Mouse (Mus musculus): ENCODE measurements around the gene Tmem108. TPM values are rescaled to one million over a fixed set of nuclear protein-coding genes. Genes with fewer than 3 reads are reported as not detected.
A peak's percentile ranks its signal among the peaks of the same experiment; 100 is the strongest.

Tmem108 gene
- polyA plus RNA-seq, 1 experiment from 2014 or later: 101 TPM

- WGBS: 94% methylated on average over 1 of the region's 1 CpGs
- H3K36me3 ChIP-seq: peaks cover 14% of the 10 kb centered on the region
- peaks cover 30% of the 10 kb centered on the region for H3K4me1 ChIP-seq
- no peak overlapping the region for H3K27ac ChIP-seq
- H3K27me3 ChIP-seq (ENCODE audit: insufficient read depth, poor library complexity, severe bottlenecking): no peaks in the 10 kb centered on the region
- H3K9me3 ChIP-seq: no peaks in the 10 kb centered on the region
- no peak overlapping the region for H3K4me3 ChIP-seq
- DNase-seq (ENCODE audit: low spot score): no peak
These were observed 257.0 kb downstream of the Tmem108 start for GRCm38 (mm10) chr9:103504646-103505045.

- peaks cover 23% of the 10 kb centered on the region for H3K36me3 ChIP-seq
- no peak overlapping the region for H3K4me3 ChIP-seq
- H3K4me1 ChIP-seq: peaks cover 36% of the 10 kb centered on the region
- WGBS: 85% methylated on average over 3 of the region's 3 CpGs
- no peak overlapping the region for H3K27ac ChIP-seq
- no peaks in the 10 kb centered on the region for H3K9me3 ChIP-seq
- DNase-seq (ENCODE audit: low spot score): no peak
- H3K27me3 ChIP-seq (ENCODE audit: insufficient read depth, poor library complexity, severe bottlenecking): no peaks in the 10 kb centered on the region
These were observed 257.9 kb downstream of the Tmem108 start for GRCm38 (mm10) chr9:103503586-103504298.

GRCm38 (mm10) chr9:103502655-103503054, 259.0 kb downstream of the Tmem108 start:
- DNase-seq (ENCODE audit: low spot score): no peak
- Histone ChIP-seq H3K4me1 (peaks cover 33% of the 10 kb centered on the region), H3K9me3 (no peaks in the 10 kb centered on the region), H3K27ac (peak overlapping the region; percentile 73), H3K27me3 (ENCODE audit: insufficient read depth, poor library complexity, severe bottlenecking) (no peaks in the 10 kb centered on the region), H3K36me3 (peaks cover 32% of the 10 kb centered on the region), H3K4me3 (no peak overlapping the region)
- WGBS: 81% methylated on average over 2 of the region's 2 CpGs

- DNase-seq (ENCODE audit: low spot score): no peak
- WGBS: 22% methylated on average over 14 of the region's 14 CpGs
- peaks cover 36% of the 10 kb centered on the region for H3K36me3 ChIP-seq
- no peaks in the 10 kb centered on the region for H3K9me3 ChIP-seq
- H3K27ac ChIP-seq: peak overlapping the region; percentile 73
- peaks cover 31% of the 10 kb centered on the region for H3K4me1 ChIP-seq
- peak overlapping the region; percentile 5; the same call in 1 of the 2 replicates for H3K4me3 ChIP-seq
- no peaks in the 10 kb centered on the region for H3K27me3 ChIP-seq (ENCODE audit: insufficient read depth, poor library complexity, severe bottlenecking)
These were observed 259.7 kb downstream of the Tmem108 start for GRCm38 (mm10) chr9:103501861-103502364.

- Histone ChIP-seq H3K36me3 (peaks cover 32% of the 10 kb centered on the region), H3K9me3 (no peaks in the 10 kb centered on the region), H3K27me3 (ENCODE audit: insufficient read depth, poor library complexity, severe bottlenecking) (no peaks in the 10 kb centered on the region), H3K27ac (0 out of 2 replicates have a peak overlapping the region, but pooled peaks have one; percentile 24), H3K4me1 (peaks cover 39% of the 10 kb centered on the region), H3K4me3 (no peak overlapping the region)
- no peak for DNase-seq (ENCODE audit: low spot score)
- 92% methylated on average over 18 of the region's 18 CpGs for WGBS
These were observed 262.3 kb downstream of the Tmem108 start for GRCm38 (mm10) chr9:103499366-103499765.

- Histone ChIP-seq H3K36me3 (peaks cover 32% of the 10 kb centered on the region), H3K4me1 (peaks cover 42% of the 10 kb centered on the region), H3K4me3 (no peak overlapping the region), H3K27me3 (ENCODE audit: insufficient read depth, poor library complexity, severe bottlenecking) (no peaks in the 10 kb centered on the region), H3K9me3 (no peaks in the 10 kb centered on the region), H3K27ac (peak overlapping the region; percentile 24; the same call in 1 of the 2 replicates)
- 74% methylated on average over 8 of the region's 8 CpGs for WGBS
- DNase-seq (ENCODE audit: low spot score): no peak
These were observed 262.9 kb downstream of the Tmem108 start for GRCm38 (mm10) chr9:103498699-103499098.

GRCm38 (mm10) chr9:103495391-103495790, 266.2 kb downstream of the Tmem108 start:
- WGBS: 73% methylated on average over 11 of the region's 11 CpGs
- Histone ChIP-seq H3K27me3 (ENCODE audit: insufficient read depth, poor library complexity, severe bottlenecking) (no peaks in the 10 kb centered on the region), H3K27ac (0 out of 2 replicates have a peak overlapping the region, but pooled peaks have one; percentile 13), H3K4me1 (peaks cover 50% of the 10 kb centered on the region), H3K9me3 (no peaks in the 10 kb centered on the region), H3K36me3 (peaks cover 30% of the 10 kb centered on the region), H3K4me3 (no peak overlapping the region)
- no peak for DNase-seq (ENCODE audit: low spot score)

- H3K27me3 ChIP-seq (ENCODE audit: insufficient read depth, poor library complexity, severe bottlenecking): no peaks in the 10 kb centered on the region
- peaks cover 59% of the 10 kb centered on the region for H3K4me1 ChIP-seq
- H3K27ac ChIP-seq: peak overlapping the region; percentile 13; the same call in 1 of the 2 replicates
- H3K9me3 ChIP-seq: no peaks in the 10 kb centered on the region
- peaks cover 24% of the 10 kb centered on the region for H3K36me3 ChIP-seq
- WGBS: 37% methylated on average over 7 of the region's 7 CpGs
- no peak overlapping the region for H3K4me3 ChIP-seq
- peak; percentile 89 for DNase-seq (ENCODE audit: low spot score)
These were observed 267.2 kb downstream of the Tmem108 start for GRCm38 (mm10) chr9:103494346-103495020.

- no peak overlapping the region for H3K4me3 ChIP-seq
- peaks cover 74% of the 10 kb centered on the region for H3K4me1 ChIP-seq
- H3K36me3 ChIP-seq: peaks cover 16% of the 10 kb centered on the region
- H3K27me3 ChIP-seq (ENCODE audit: insufficient read depth, poor library complexity, severe bottlenecking): no peaks in the 10 kb centered on the region
- 46% methylated on average over 8 of the region's 8 CpGs for WGBS
- no peaks in the 10 kb centered on the region for H3K9me3 ChIP-seq
- peak overlapping the region; percentile 73; the same call in 1 of the 2 replicates for H3K27ac ChIP-seq
- no peak for DNase-seq (ENCODE audit: low spot score)
These were observed 269.7 kb downstream of the Tmem108 start for GRCm38 (mm10) chr9:103491985-103492384.

- Histone ChIP-seq H3K27ac (no peak overlapping the region; the same call in none of the 2 replicates), H3K4me1 (peaks cover 88% of the 10 kb centered on the region), H3K4me3 (no peak overlapping the region), H3K27me3 (ENCODE audit: insufficient read depth, poor library complexity, severe bottlenecking) (no peaks in the 10 kb centered on the region), H3K9me3 (no peaks in the 10 kb centered on the region), H3K36me3 (peaks cover 20% of the 10 kb centered on the region)
- peak; percentile 91 for DNase-seq (ENCODE audit: low spot score)
- 19% methylated on average over 2 of the region's 2 CpGs for WGBS
These were observed 271.2 kb downstream of the Tmem108 start for GRCm38 (mm10) chr9:103490439-103490838.

GRCm38 (mm10) chr9:103489883-103490282, 271.8 kb downstream of the Tmem108 start:
- WGBS: 58% methylated on average over 4 of the region's 4 CpGs

GRCm38 (mm10) chr9:103489096-103489495, 272.5 kb downstream of the Tmem108 start:
- Histone ChIP-seq H3K4me3 (no peak overlapping the region), H3K27me3 (ENCODE audit: insufficient read depth, poor library complexity, severe bottlenecking) (no peaks in the 10 kb centered on the region), H3K36me3 (peaks cover 20% of the 10 kb centered on the region), H3K27ac (no peak overlapping the region; the same call in 1 of the 2 replicates), H3K4me1 (peaks cover 82% of the 10 kb centered on the region), H3K9me3 (no peaks in the 10 kb centered on the region)
- 45% methylated on average over 7 of the region's 7 CpGs for WGBS
- DNase-seq (ENCODE audit: low spot score): no peak

More at GRCm38 (mm10) chr9:103489883-103490282, 271.8 kb downstream of the Tmem108 start:
- Histone ChIP-seq H3K9me3 (no peaks in the 10 kb centered on the region), H3K4me1 (peaks cover 88% of the 10 kb centered on the region), H3K27ac (no peak overlapping the region), H3K36me3 (peaks cover 20% of the 10 kb centered on the region), H3K4me3 (no peak overlapping the region), H3K27me3 (ENCODE audit: insufficient read depth, poor library complexity, severe bottlenecking) (no peaks in the 10 kb centered on the region)
- no peak for DNase-seq (ENCODE audit: low spot score)

- peaks cover 64% of the 10 kb centered on the region for H3K4me1 ChIP-seq
- peak overlapping the region; percentile 56 for H3K27ac ChIP-seq
- H3K27me3 ChIP-seq (ENCODE audit: insufficient read depth, poor library complexity, severe bottlenecking): no peaks in the 10 kb centered on the region
- DNase-seq (ENCODE audit: low spot score): no peak
- peaks cover 29% of the 10 kb centered on the region for H3K36me3 ChIP-seq
- H3K4me3 ChIP-seq: no peak overlapping the region
- 79% methylated on average over 6 of the region's 6 CpGs for WGBS
- no peaks in the 10 kb centered on the region for H3K9me3 ChIP-seq
These were observed 275.4 kb downstream of the Tmem108 start for GRCm38 (mm10) chr9:103486262-103486661.
